In genomic region chr16:33684703-33685701, GRCm38 (mm10) we compare ENCODE assay signal across 8 mouse cellular contexts. TPM values are rescaled to one million over a fixed set of nuclear protein-coding genes. Genes with fewer than 3 reads are reported as not detected.
DNase-seq lines count a peak whose midpoint lies in the region; ATAC-seq and TF ChIP-seq lines count a peak whose summit lies in the region.

No protein-coding gene starts in this region.

- TF ChIP-seq EP300 in heart, adult 2 months (IDR thresholded peaks at IDR 0.05; ENCODE audit: insufficient read depth, low read depth, low read length), result no peak

- DNase-seq in kidney, adult 9 months, result no peak
- peak; percentile 69 to 72 for DNase-seq in heart, adult 2 months
- DNase-seq in left cerebral cortex, postnatal 4 days, result no peak
- DNase-seq in gastrocnemius, postnatal 14 days, result no peak

- intact Hi-C loops in heart, adult 2 months (cut with DNase I), result no loop called here
- intact Hi-C loops in left cerebral cortex, postnatal 4 days (cut with DNase I), result no loop called here
- intact Hi-C loops in gastrocnemius, postnatal 14 days (cut with DNase I; ENCODE audit: low total_unique reads), result no loop called here

- peak overlapping the region; percentile 80 for H3K4me2 ChIP-seq in kidney, embryonic 16.5 days (replicated peaks; ENCODE audit: low read depth, low read length)
- H3K4me2 ChIP-seq in limb, embryonic 12.5 days, result peak overlapping the region; percentile 89
- peak overlapping the region; percentile 98 for H3K4me2 ChIP-seq in myocyte (ENCODE audit: low read depth)

- TF ChIP-seq CTCF in bone marrow, adult 2 months (IDR thresholded peaks at IDR 0.05; ENCODE audit: control insufficient read depth, insufficient read depth, low read length), result no peak
- peak; percentile 27; the same call in 1 of the 2 replicates for TF ChIP-seq CTCF in heart, adult 2 months (IDR thresholded peaks at IDR 0.05)

- H3K36me3 ChIP-seq in kidney, embryonic 16.5 days (ENCODE audit: insufficient read depth, low read length), result no peaks in the 10 kb centered on the region
- H3K36me3 ChIP-seq in heart, adult 2 months (ENCODE audit: control insufficient read depth, insufficient read depth, low read length), result peaks cover 9% of the 10 kb centered on the region
- H3K36me3 ChIP-seq in limb, embryonic 12.5 days, result no peaks in the 10 kb centered on the region
- no peaks in the 10 kb centered on the region for H3K36me3 ChIP-seq in myocyte (ENCODE audit: control insufficient read depth, insufficient read depth)

- peak; percentile 33; the same call in 1 of the 2 replicates for TF ChIP-seq POLR2A in bone marrow, adult 2 months (IDR thresholded peaks at IDR 0.05; ENCODE audit: borderline replicate concordance, control insufficient read depth, low read depth, low read length)
- TF ChIP-seq POLR2A in heart, adult 2 months (IDR thresholded peaks at IDR 0.05; ENCODE audit: insufficient read depth, low read depth, low read length), result peak; percentile 24; the same call in 1 of the 2 replicates
- TF ChIP-seq POLR2A in myocyte (IDR thresholded peaks at IDR 0.05; ENCODE audit: insufficient read length, low read depth), result peak; percentile 28

- H3K27me3 ChIP-seq in kidney, embryonic 16.5 days (ENCODE audit: insufficient read depth, low read length), result no peaks in the 10 kb centered on the region
- no peaks in the 10 kb centered on the region for H3K27me3 ChIP-seq in heart, adult 2 months (ENCODE audit: control insufficient read depth, insufficient read depth, low read length)
- H3K27me3 ChIP-seq in limb, embryonic 12.5 days, result no peaks in the 10 kb centered on the region; the same call in 1 of the 2 replicates
- no peaks in the 10 kb centered on the region for H3K27me3 ChIP-seq in myocyte (ENCODE audit: control insufficient read depth, insufficient read depth, insufficient read length)

- H3K4me1 ChIP-seq in kidney, embryonic 16.5 days (ENCODE audit: insufficient read depth, low read length), result peaks cover 23% of the 10 kb centered on the region; the same call in 1 of the 2 replicates
- peaks cover 2% of the 10 kb centered on the region for H3K4me1 ChIP-seq in bone marrow, adult 2 months (ENCODE audit: control insufficient read depth, insufficient read depth, low read length)
- peaks cover 23% of the 10 kb centered on the region for H3K4me1 ChIP-seq in heart, adult 2 months (ENCODE audit: control insufficient read depth, insufficient read depth, low read length)
- peaks cover 45% of the 10 kb centered on the region for H3K4me1 ChIP-seq in limb, embryonic 12.5 days (replicated peaks)

- peak; percentile 80 for ATAC-seq in kidney, embryonic 16.5 days (ENCODE audit: low FRiP score, low TSS enrichment)
- peak; percentile 29 for ATAC-seq in limb, embryonic 12.5 days (ENCODE audit: insufficient number of reproducible peaks, insufficient read depth, low FRiP score, low TSS enrichment, low read depth)

- under 1% methylated on average over 46 of the region's 46 CpGs for WGBS in kidney, embryonic 16.5 days
- under 1% methylated on average over 46 of the region's 46 CpGs for WGBS in bone marrow, adult 2 months
- WGBS in heart, adult 2 months, result 1% methylated on average over 46 of the region's 46 CpGs
- 1% methylated on average over 46 of the region's 46 CpGs for WGBS in limb, embryonic 12.5 days

- peak overlapping the region; percentile 74 for H3K27ac ChIP-seq in kidney, embryonic 16.5 days (ENCODE audit: low read length)
- H3K27ac ChIP-seq in bone marrow, adult 2 months (ENCODE audit: control insufficient read depth, insufficient read depth, low read depth, low read length, poor library complexity), result peak overlapping the region; percentile 78
- H3K27ac ChIP-seq in heart, adult 2 months, result peak overlapping the region; percentile 98
- H3K27ac ChIP-seq in limb, embryonic 12.5 days, result peak overlapping the region; percentile 56; the same call in 1 of the 2 replicates

- H3ac ChIP-seq in myocyte (ENCODE audit: control insufficient read depth, insufficient read length), result peak overlapping the region; percentile 95

- H3K9ac ChIP-seq in kidney, embryonic 16.5 days (replicated peaks; ENCODE audit: low read length), result peak overlapping the region; percentile 83
- H3K9ac ChIP-seq in heart, adult 2 months (ENCODE audit: low read depth, low read length), result peak overlapping the region; percentile 100
- H3K9ac ChIP-seq in limb, embryonic 12.5 days (replicated peaks), result peak overlapping the region; percentile 94

- peaks cover 3% of the 10 kb centered on the region for H3K79me2 ChIP-seq in heart, adult 2 months (replicated peaks; ENCODE audit: control insufficient read depth, insufficient read depth, low read length)
- peaks cover 49% of the 10 kb centered on the region for H3K79me2 ChIP-seq in myocyte (ENCODE audit: control insufficient read depth, insufficient read depth)

- no peaks in the 10 kb centered on the region for H3K9me3 ChIP-seq in kidney, embryonic 16.5 days (ENCODE audit: low read length)
- no peaks in the 10 kb centered on the region for H3K9me3 ChIP-seq in limb, embryonic 12.5 days

- peak overlapping the region; percentile 64 for H3K4me3 ChIP-seq in kidney, embryonic 16.5 days (ENCODE audit: low read length)
- peak overlapping the region; percentile 57 for H3K4me3 ChIP-seq in bone marrow, adult 2 months (replicated peaks; ENCODE audit: control insufficient read depth, low read depth, low read length)
- H3K4me3 ChIP-seq in heart, adult 2 months, result peak overlapping the region; percentile 91
- H3K4me3 ChIP-seq in limb, embryonic 12.5 days (replicated peaks), result peak overlapping the region; percentile 89
- peak overlapping the region; percentile 52 for H3K4me3 ChIP-seq in myocyte

TF ChIP-seq in myocyte, 11 proteins besides CTCF, POLR2A, EP300 and RAD21:
- TF ChIP-seq POLR2AphosphoS2 (IDR thresholded peaks at IDR 0.05; ENCODE audit: insufficient read length, low read depth) (no peak), SRF (IDR thresholded peaks at IDR 0.05; ENCODE audit: control insufficient read depth, insufficient read length, low read depth) (no peak), MYOD1 (IDR thresholded peaks at IDR 0.05; ENCODE audit: control insufficient read depth in 1 of 3, insufficient read length in 2 of 3, low read depth in 2 of 3) (peak in 1 of 3 experiments; percentile 34), REST (IDR thresholded peaks at IDR 0.05; ENCODE audit: insufficient read depth, insufficient read length) (no peak), TCF3 (IDR thresholded peaks at IDR 0.05; ENCODE audit: insufficient read length, low read depth) (no peak), USF1 (IDR thresholded peaks at IDR 0.05; ENCODE audit: low read depth) (no peak), MYOG (IDR thresholded peaks at IDR 0.05; ENCODE audit: control insufficient read depth in 1 of 3, insufficient read depth in 1 of 3, insufficient read length in 2 of 3, low read depth in 2 of 3) (peak in 1 of 3 experiments; percentile 55)

RNA-seq across cellular contexts. Expression of gene Heg1, which starts 0.8 kb away (rescaled TPM):
- polyA plus RNA-seq in kidney, embryonic 16.5 days (2015; fragmentation: Nextera tagmentation; extraction: Ambion mirVana), result 14.3 and 17.3 TPM in 2 replicates
- polyA plus RNA-seq in bone marrow, adult 2 months (2011; ENCODE audit: insufficient read depth, insufficient read length, low replicate concordance, missing spikeins), result 10.0 and 10.1 TPM in 2 replicates
- total RNA-seq in heart, adult 2 months (2021), result 100 to 1,000 TPM; 126 to 148 TPM
- 60.6 and 123 TPM in 2 replicates for polyA plus RNA-seq in heart, adult 2 months (2012; rRNA removed)
- 13.3 and 14.4 TPM in 2 replicates for polyA plus RNA-seq in limb, embryonic 12.5 days (2016; fragmentation: Nextera tagmentation; extraction: Ambion mirVana)
- 28.3 TPM for polyA plus RNA-seq in myocyte (2012; fragmentation: generic; extraction: Trizol)
- total RNA-seq in left cerebral cortex, postnatal 4 days (2021), result 10 to 100 TPM; 22.5 to 23.0 TPM
- total RNA-seq in gastrocnemius, postnatal 14 days (2021), result 10 to 100 TPM; 48.0 to 56.4 TPM

Comparison
In these comparisons a context has a peak if more than half of its experiments do, and no peak if none do; other contexts are left out.
1. DNase-seq: peak in heart, adult 2 months (2 of 2); none in kidney, adult 9 months (single experiment), left cerebral cortex, postnatal 4 days (single experiment) and gastrocnemius, postnatal 14 days (single experiment).
2. Peak in every context shown above with its lines, with median percentiles within 50 percentile points of each other: H3K27ac ChIP-seq, H3K4me2 ChIP-seq, H3K4me3 ChIP-seq, H3K9ac ChIP-seq and POLR2A ChIP-seq.